Comparison of ENCODE assay signal across 8 mouse cellular contexts in genomic region chr3:41295150-41295549, GRCm38 (mm10).
DNase-seq lines count a peak whose midpoint lies in the region.

No protein-coding gene starts in this region.

- DNase-seq in gastrocnemius, adult 18-20 months (ENCODE audit: low spot score) = peak; percentile 60
- DNase-seq in gastrocnemius, postnatal 10 days = no peak
- peak; percentile 88 for DNase-seq in Muller cell, postnatal 12 days (ENCODE audit: inconsistent ontology term)
- DNase-seq in cerebellum, adult 9-11 months = peak; percentile 32
- peak; percentile 51 for DNase-seq in kidney, postnatal 10 days
- DNase-seq in layer of hippocampus, adult 9-10 months (ENCODE audit: low spot score) = no peak
- DNase-seq in yolk sac, embryonic 10.5 days (ENCODE audit: low spot score) = no peak
- DNase-seq in MN1 (ENCODE audit: low spot score) = no peak

Comparison
In these comparisons a context has a peak if more than half of its experiments do, and no peak if none do; other contexts are left out.
1. DNase-seq: peak in gastrocnemius, adult 18-20 months (single experiment), Muller cell, postnatal 12 days (single experiment), cerebellum, adult 9-11 months (single experiment) and kidney, postnatal 10 days (single experiment); none in gastrocnemius, postnatal 10 days (single experiment), layer of hippocampus, adult 9-10 months (single experiment), yolk sac, embryonic 10.5 days (single experiment) and MN1 (single experiment).